Mouse (Mus musculus) MEL (cell line): ENCODE data around the gene Hamp. TPM values are rescaled to one million over a fixed set of nuclear protein-coding genes. Genes with fewer than 3 reads are reported as not detected.

Source experiments
- DNase-seq: peaks from one replicate; pipeline ENCODE4 v3.0.0; 2011; ENCODE audit warnings: low read depth, low spot score
- H3K27ac ChIP-seq: 2 replicates; pipeline ENCODE4 v1.5.1; 2012; ENCODE audit warnings: low read depth, mild to moderate bottlenecking, control low read depth, low read length, moderate library complexity; ENCODE audit not compliant: control insufficient read depth
- H3K27me3 ChIP-seq, 2 experiments: fragments of 150-350 bp in 1 of 2; sonication (generic) in 1 of 2; 2 replicates each; pipeline ENCODE4 v1.6.1; 2012; ENCODE audit warnings: low read length in 2 of 2, mild to moderate bottlenecking in 2 of 2, improper control_type of control experiment in 1 of 2, moderate library complexity in 1 of 2; ENCODE audit not compliant: insufficient read depth in 2 of 2, control insufficient read depth in 1 of 2
- H3K36me3 ChIP-seq, 2 experiments: 2 replicates each; pipeline ENCODE4 v1.6.1; 2012 to 2014; ENCODE audit warnings: low read length in 2 of 2, improper control_type of control experiment in 1 of 2, inconsistent platforms in 1 of 2, mild to moderate bottlenecking in 1 of 2; ENCODE audit not compliant: insufficient read depth in 2 of 2, control insufficient read depth in 1 of 2
- H3K4me1 ChIP-seq, 2 experiments: fragments of 150-350 bp in 1 of 2; sonication (generic) in 1 of 2; 2 replicates each; pipeline ENCODE4 v1.6.1; 2012; ENCODE audit warnings: low read length in 2 of 2, improper control_type of control experiment in 1 of 2, mild to moderate bottlenecking in 1 of 2; ENCODE audit not compliant: insufficient read depth in 2 of 2, control insufficient read depth in 1 of 2
- H3K4me3 ChIP-seq, 2 experiments: fragments of 150-350 bp in 1 of 2; sonication (generic) in 1 of 2; 2 replicates each; pipeline ENCODE4 v1.5.1; 2012; ENCODE audit warnings: low read depth in 2 of 2, low read length in 2 of 2, mild to moderate bottlenecking in 2 of 2, moderate library complexity in 2 of 2, control low read depth in 1 of 2, improper control_type of control experiment in 1 of 2; ENCODE audit not compliant: control insufficient read depth in 1 of 2, insufficient read depth in 1 of 2
- H3K79me2 ChIP-seq: 2 replicates; pipeline ENCODE4 v1.6.1; 2012; ENCODE audit warnings: mild to moderate bottlenecking, low read length, moderate library complexity; ENCODE audit not compliant: control insufficient read depth, poor library complexity, insufficient read depth
- H3K9ac ChIP-seq: 2 replicates; pipeline ENCODE4 v1.6.1; 2012; ENCODE audit warnings: low read depth, mild to moderate bottlenecking, control low read depth, low read length, moderate library complexity; ENCODE audit not compliant: control insufficient read depth, poor library complexity, severe bottlenecking
- H3K9me3 ChIP-seq: fragments of 150-350 bp; sonication (generic); replicated peaks from 2 replicates; pipeline ENCODE4 v1.6.1; 2012; ENCODE audit warnings: mild to moderate bottlenecking, low read length, improper control_type of control experiment, moderate library complexity; ENCODE audit not compliant: insufficient read depth
- CHD2 ChIP-seq: IDR thresholded peaks from 2 replicates; pipeline ENCODE4 v1.6.1; 2011; ENCODE audit warnings: low read length, improper control_type of control experiment
- E2F4 ChIP-seq: IDR thresholded peaks from 2 replicates; pipeline ENCODE4 v1.6.1; 2011; ENCODE audit warnings: low read depth, low read length, improper control_type of control experiment, borderline replicate concordance
- ELF1 ChIP-seq: IDR thresholded peaks from 2 replicates; pipeline ENCODE4 v1.6.1; 2014; ENCODE audit warnings: low read depth, mild to moderate bottlenecking, inconsistent platforms, low read length, improper control_type of control experiment, moderate library complexity
- ETS1 ChIP-seq: IDR thresholded peaks from 2 replicates; pipeline ENCODE4 v1.6.1; 2012; ENCODE audit warnings: low read depth, mild to moderate bottlenecking, inconsistent platforms, low read length, improper control_type of control experiment, moderate library complexity
- GABPA ChIP-seq: IDR thresholded peaks from 2 replicates; pipeline ENCODE4 v1.6.1; 2012; ENCODE audit warnings: low read depth, mild to moderate bottlenecking, inconsistent platforms, low read length, improper control_type of control experiment, moderate library complexity
- HCFC1 ChIP-seq: IDR thresholded peaks from 2 replicates; pipeline ENCODE4 v1.6.1; 2012; ENCODE audit warnings: low read depth, mild to moderate bottlenecking, inconsistent platforms, low read length, improper control_type of control experiment, moderate library complexity
- KAT2A ChIP-seq: conservative IDR thresholded peaks from 2 replicates; pipeline ENCODE4 v1.6.1; 2012; ENCODE audit warnings: low read depth, low read length, improper control_type of control experiment, inconsistent platforms
- MAZ ChIP-seq: IDR thresholded peaks from 2 replicates; pipeline ENCODE4 v1.6.1; 2012; ENCODE audit warnings: low read depth, mild to moderate bottlenecking, inconsistent platforms, low read length, improper control_type of control experiment
- MXI1 ChIP-seq: IDR thresholded peaks from 2 replicates; pipeline ENCODE4 v1.6.1; 2011; ENCODE audit warnings: mild to moderate bottlenecking, low read depth, low read length, improper control_type of control experiment
- MYC ChIP-seq: IDR thresholded peaks from 2 replicates; pipeline ENCODE4 v1.6.1; 2011; ENCODE audit warnings: low read depth, mild to moderate bottlenecking, low read length, improper control_type of control experiment, moderate library complexity
- RAD21 ChIP-seq: IDR thresholded peaks from 2 replicates; pipeline ENCODE4 v1.6.1; 2011; ENCODE audit warnings: mild to moderate bottlenecking, low read depth, low read length, improper control_type of control experiment
- RCOR1 ChIP-seq: IDR thresholded peaks from 2 replicates; pipeline ENCODE4 v1.6.1; 2012; ENCODE audit warnings: low read depth, mild to moderate bottlenecking, inconsistent platforms, low read length, improper control_type of control experiment
- SIN3A ChIP-seq: IDR thresholded peaks from 2 replicates; pipeline ENCODE4 v1.6.1; 2012; ENCODE audit warnings: low read length, improper control_type of control experiment, inconsistent platforms
- TAL1 ChIP-seq: IDR thresholded peaks from 2 replicates; pipeline ENCODE4 v1.6.1; 2012; ENCODE audit warnings: mild to moderate bottlenecking, inconsistent platforms, low read length, moderate library complexity, mixed read lengths
- TCF12 ChIP-seq: IDR thresholded peaks from 2 replicates; pipeline ENCODE4 v1.6.1; 2014; ENCODE audit warnings: low read depth, mild to moderate bottlenecking, inconsistent platforms, low read length, improper control_type of control experiment, moderate library complexity
- USF1 ChIP-seq: IDR thresholded peaks from 2 replicates; pipeline ENCODE4 v1.6.1; 2014; ENCODE audit warnings: low read depth, mild to moderate bottlenecking, inconsistent platforms, low read length, improper control_type of control experiment, moderate library complexity
- ZKSCAN1 ChIP-seq: IDR thresholded peaks from 2 replicates; pipeline ENCODE4 v1.6.1; 2012; ENCODE audit warnings: low read depth, mild to moderate bottlenecking, inconsistent platforms, low read length, improper control_type of control experiment, moderate library complexity
- ZMIZ1 ChIP-seq: IDR thresholded peaks from 2 replicates; pipeline ENCODE4 v1.6.1; 2012; ENCODE audit warnings: low read depth, mild to moderate bottlenecking, inconsistent platforms, low read length, improper control_type of control experiment, moderate library complexity
- polyA plus RNA-seq, 2 experiments: library from polyadenylated mRNA; stranded (reverse) in 1 of 2; unstranded in 1 of 2; fragments of >175 nt in 1 of 2; fragments of >200 nt in 1 of 2; gene quantifications; 2 replicates each; pipeline versions ENCODE4 v1.2.1 to v1.2.4; 2012; ENCODE audit warnings: low replicate concordance in 2 of 2, low read depth in 1 of 2; ENCODE audit not compliant: insufficient read length in 2 of 2, insufficient read depth in 1 of 2, missing spikeins in 1 of 2
- total RNA-seq: library from RNA; depleted of rRNA; stranded (reverse); fragments of 300-350 nt; gene quantifications from 2 replicates; pipeline ENCODE4 v1.2.3, GENCODE M21; 2012

Hamp gene
- total and polyA plus RNA-seq, 3 experiments: not detected

GRCm38 (mm10) chr7:30964366-30964765 lies 20.5 kb upstream of the Hamp start:
- no peak overlapping the region for H3K4me3 ChIP-seq
- H3K9ac ChIP-seq: no peak overlapping the region
- TF ChIP-seq RCOR1 (no peak), TAL1 (no peak), HCFC1 (no peak), TCF12 (no peak), KAT2A (no peak), ELF1 (no peak), ZKSCAN1 (no peak), USF1 (no peak), ETS1 (no peak), ZMIZ1 (no peak), E2F4 (no peak), MXI1 (no peak)
- H3K36me3 ChIP-seq: no peaks in the 10 kb centered on the region
- H3K27ac ChIP-seq: no peak overlapping the region
- no peaks in the 10 kb centered on the region for H3K9me3 ChIP-seq
- H3K27me3 ChIP-seq: peaks cover 0 to 3% of the 10 kb centered on the region in 2 experiments; a peak in 3 of 4 replicates
- no peak for DNase-seq
- no peaks in the 10 kb centered on the region for H3K4me1 ChIP-seq
- no peaks in the 10 kb centered on the region for H3K79me2 ChIP-seq

DNA sequence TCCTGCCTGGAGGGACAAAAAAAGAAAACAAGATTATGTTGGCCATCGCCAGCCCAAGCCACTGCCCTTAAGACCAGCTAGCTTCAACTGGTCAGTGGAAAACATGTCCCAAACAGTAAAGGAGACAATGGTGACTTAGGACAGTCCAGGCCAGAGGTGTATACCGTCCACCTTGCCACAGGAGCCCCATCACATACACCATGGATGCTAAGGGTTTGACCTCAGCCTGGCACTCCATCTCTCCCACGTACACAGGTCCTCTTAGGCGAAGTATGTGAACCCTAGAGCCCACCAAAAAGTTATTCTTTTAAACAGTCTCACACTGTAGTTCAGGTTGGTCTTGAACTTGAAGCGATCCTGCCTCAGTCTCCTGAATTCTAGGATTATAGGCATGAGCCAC lies 19.0 kb upstream of the Hamp start:
- H3K27ac ChIP-seq: no peak overlapping the region
- H3K27me3 ChIP-seq: peaks cover 0 to 1% of the 10 kb centered on the region in 2 experiments; a peak in 3 of 4 replicates
- no peak overlapping the region for H3K4me3 ChIP-seq
- peaks cover 0 to 5% of the 10 kb centered on the region in 2 experiments; a peak in 2 of 4 replicates for H3K36me3 ChIP-seq
- DNase-seq: no peak
- H3K9ac ChIP-seq: no peak overlapping the region
- H3K4me1 ChIP-seq: peaks cover 0 to 3% of the 10 kb centered on the region in 2 experiments; a peak in 1 of 4 replicates
- H3K9me3 ChIP-seq: no peaks in the 10 kb centered on the region
- no peak for TF ChIP-seq MYC
- TF ChIP-seq MXI1: no peak
- TF ChIP-seq GABPA: no peak
- TF ChIP-seq ZMIZ1: no peak
- TF ChIP-seq MAZ: no peak
- no peak for TF ChIP-seq SIN3A
- no peak for TF ChIP-seq E2F4
- TF ChIP-seq RAD21: no peak
- no peak for TF ChIP-seq CHD2
- TF ChIP-seq HCFC1: no peak
- H3K79me2 ChIP-seq: peaks cover 1% of the 10 kb centered on the region; the same call in 1 of the 2 replicates
